8 mouse cellular contexts compared by ENCODE assay signal in genomic region chr6:48085521-48086404, GRCm38 (mm10). TPM values are rescaled to one million over a fixed set of nuclear protein-coding genes. Genes with fewer than 3 reads are reported as not detected.
DNase-seq lines count a peak whose midpoint lies in the region; ATAC-seq lines count a peak whose summit lies in the region.

No protein-coding gene starts in this region.

- H3K9me3 ChIP-seq in forebrain, embryonic 14.5 days (replicated peaks; ENCODE audit: control insufficient read depth, low read length): no peaks in the 10 kb centered on the region
- H3K9me3 ChIP-seq in lung, embryonic 15.5 days: no peaks in the 10 kb centered on the region

- peak; percentile 88 for ATAC-seq in forebrain, embryonic 14.5 days
- peak; percentile 87 for ATAC-seq in lung, embryonic 15.5 days (ENCODE audit: borderline replicate concordance, extremely low read depth, low FRiP score, low TSS enrichment)
- peak; percentile 55 for ATAC-seq in neutrophil, adult 5-6 weeks (ENCODE audit: extremely low read depth, insufficient number of reproducible peaks, low FRiP score, poor library complexity, severe bottlenecking)

- peaks cover 28% of the 10 kb centered on the region for H3K36me3 ChIP-seq in forebrain, embryonic 14.5 days (ENCODE audit: control insufficient read depth, insufficient read depth, low read length)
- H3K36me3 ChIP-seq in lung, embryonic 15.5 days: peaks cover 35% of the 10 kb centered on the region

- intact Hi-C loops in heart, postnatal 14 days (cut with DNase I): loop anchor here (1.0 to 5.0 kb wide), 2 partner anchors 38 to 164 kb away; partner anchors contain the start of gene Zfp777

- peaks cover 11% of the 10 kb centered on the region for H3K4me1 ChIP-seq in forebrain, embryonic 14.5 days (ENCODE audit: control insufficient read depth, insufficient read depth, low read length)
- peaks cover 15% of the 10 kb centered on the region for H3K4me1 ChIP-seq in lung, embryonic 15.5 days

- H3K9ac ChIP-seq in forebrain, embryonic 14.5 days (ENCODE audit: low read length): peak overlapping the region; percentile 95
- H3K9ac ChIP-seq in lung, embryonic 15.5 days: peak overlapping the region; percentile 95

- peak overlapping the region; percentile 79 for H3K4me2 ChIP-seq in forebrain, embryonic 14.5 days (ENCODE audit: low read length)
- peak overlapping the region; percentile 68 for H3K4me2 ChIP-seq in lung, embryonic 15.5 days

- peak overlapping the region; percentile 79 for H3K4me3 ChIP-seq in forebrain, embryonic 14.5 days (ENCODE audit: low read depth, low read length)
- peak overlapping the region; percentile 93 for H3K4me3 ChIP-seq in lung, embryonic 15.5 days

- H3K27me3 ChIP-seq in forebrain, embryonic 14.5 days (replicated peaks; ENCODE audit: control insufficient read depth, insufficient read depth, low read length): no peaks in the 10 kb centered on the region
- H3K27me3 ChIP-seq in lung, embryonic 15.5 days: no peaks in the 10 kb centered on the region

- peak; percentile 52 for DNase-seq in ES-CJ7 (ENCODE audit: low read depth, low spot score)
- peak; percentile 73 for DNase-seq in cerebellum, adult 11-12 months
- peak; percentile 60 for DNase-seq in forebrain, embryonic 14.5 days (ENCODE audit: low spot score)
- DNase-seq in heart, postnatal 14 days: peak; percentile 71 to 72
- peak; percentile 25 to 58 for DNase-seq in layer of hippocampus, adult 18-20 months (ENCODE audit: low spot score in 2 of 2)
- DNase-seq in testis, postnatal 10 days (ENCODE audit: low spot score): peak; percentile 78

- H3K27ac ChIP-seq in forebrain, embryonic 14.5 days (ENCODE audit: low read depth, low read length): peak overlapping the region; percentile 87
- H3K27ac ChIP-seq in lung, embryonic 15.5 days: peak overlapping the region; percentile 93

- WGBS in forebrain, embryonic 14.5 days: 2% methylated on average over 71 of the region's 72 CpGs
- WGBS in lung, embryonic 15.5 days: 2% methylated on average over 44 of the region's 72 CpGs

RNA-seq across cellular contexts. Expression of gene Zfp746, which starts 0.6 kb away (rescaled TPM):
- 17.5 and 17.7 TPM in 2 replicates for polyA plus RNA-seq in forebrain, embryonic 14.5 days (2014; fragmentation: Nextera tagmentation; extraction: Ambion mirVana)
- 10 to 100 TPM; 13.9 to 15.1 TPM for total RNA-seq in heart, postnatal 14 days (2021)
- 10 to 100 TPM; 31.4 to 32.2 TPM for total RNA-seq in layer of hippocampus, adult 18-20 months (2021)
- polyA plus RNA-seq in lung, embryonic 15.5 days (2015; fragmentation: Nextera tagmentation; extraction: Ambion mirVana): 22.2 and 22.3 TPM in 2 replicates
- 40.7 and 47.6 TPM in 2 replicates for total RNA-seq in neutrophil, adult 5-6 weeks (2017)

RNA-seq across cellular contexts. Expression of gene Zfp777, which starts 37.1 kb away (rescaled TPM):
- 7.5 and 8.0 TPM in 2 replicates for polyA plus RNA-seq in forebrain, embryonic 14.5 days (2014; fragmentation: Nextera tagmentation; extraction: Ambion mirVana)
- total RNA-seq in heart, postnatal 14 days (2021): 10 to 100 TPM; 15.5 to 17.0 TPM
- total RNA-seq in layer of hippocampus, adult 18-20 months (2021): 10 to 100 TPM; 30.9 to 34.3 TPM
- 7.8 and 8.2 TPM in 2 replicates for polyA plus RNA-seq in lung, embryonic 15.5 days (2015; fragmentation: Nextera tagmentation; extraction: Ambion mirVana)
- total RNA-seq in neutrophil, adult 5-6 weeks (2017): 19.9 and 25.0 TPM in 2 replicates

Comparison
In these comparisons a context has a peak if more than half of its experiments do, and no peak if none do; other contexts are left out.
1. Peak in every context shown above with its lines: DNase-seq, ATAC-seq, H3K4me3 ChIP-seq and H3K27ac ChIP-seq.